Mouse (Mus musculus): Measurements from ENCODE around the gene Evpl.

Gene Evpl

DNA sequence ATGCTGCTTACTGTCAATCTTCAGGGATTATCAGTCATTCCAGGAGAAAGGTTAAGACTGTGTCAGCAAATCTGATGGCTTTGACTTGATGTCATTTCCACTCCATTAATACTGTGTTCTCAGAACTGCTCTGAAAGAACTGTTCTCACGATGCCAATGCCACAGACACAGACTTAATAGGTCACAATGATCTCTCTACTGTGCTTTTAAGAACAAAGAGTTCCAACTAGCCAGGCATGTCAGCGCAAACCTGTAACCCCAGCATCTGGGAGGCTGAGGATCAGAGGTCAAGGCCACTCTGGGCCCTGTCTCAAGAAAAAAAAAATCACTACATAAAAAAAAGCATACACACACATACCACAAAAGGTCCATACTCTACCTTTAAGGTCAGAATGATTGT lies 65.9 kb downstream of the Evpl start:
- no peak for DNase-seq (ENCODE audit: low read depth, low spot score)
